Mouse (Mus musculus): ENCODE data around the gene Tjp3.

GRCm38 (mm10) chr10:81265540-81265939, 25.8 kb downstream of the Tjp3 start:
- TF ChIP-seq CTCF (IDR thresholded peaks at IDR 0.05; ENCODE audit: low read depth) (no peak), EP300 (IDR thresholded peaks at IDR 0.05; ENCODE audit: low read depth) (no peak)
